Comparison of ENCODE assay signal across 10 mouse cellular contexts in genomic region chr4:57451896-57452295, GRCm38 (mm10). TPM values are rescaled to one million over a fixed set of nuclear protein-coding genes. Genes with fewer than 3 reads are reported as not detected.
DNase-seq lines count a peak whose midpoint lies in the region; ATAC-seq and TF ChIP-seq lines count a peak whose summit lies in the region.
"Had no signal": no experiment of that assay in that cellular context is flagged by ENCODE, and none has a peak within 500 bp of the region (broad histone marks: within the 10 kb centered on the region; RNA-seq: fewer than 3 reads in every experiment).

No protein-coding gene starts in this region.

- in situ Hi-C loops in CH12.LX (cut with MboI; ENCODE audit: low pct_ligation_motif_present, low pct_unique_long_range_greater_than_20kb, low sequenced_read_pairs): loop anchor here (25.0 kb wide), 1 partner anchor 160 kb away; no protein-coding TSS in a partner anchor

- TF ChIP-seq CTCF in CH12.LX (conservative IDR thresholded peaks at IDR 0.05 in 1 of 2, IDR thresholded peaks at IDR 0.05 in 1 of 2; ENCODE audit: low read depth in 2 of 2, low read length in 2 of 2): peak; percentile 67 to 77
- TF ChIP-seq CTCF in bone marrow, adult 2 months (IDR thresholded peaks at IDR 0.05; ENCODE audit: control insufficient read depth, insufficient read depth, low read length): peak; percentile 23; the same call in 1 of the 2 replicates

- TF ChIP-seq EP300 in CH12.LX (IDR thresholded peaks at IDR 0.05; ENCODE audit: low read length): no peak

- H3K27me3 ChIP-seq in kidney, embryonic 14.5 days (ENCODE audit: control insufficient read depth, insufficient read depth, low read length): no peaks in the 10 kb centered on the region
- H3K27me3 ChIP-seq in CH12.LX (replicated peaks): no peaks in the 10 kb centered on the region
- no peaks in the 10 kb centered on the region for H3K27me3 ChIP-seq in embryonic facial prominence, embryonic 15.5 days
- no peaks in the 10 kb centered on the region for H3K27me3 ChIP-seq in kidney, embryonic 16.5 days (ENCODE audit: insufficient read depth, low read length)
- no peaks in the 10 kb centered on the region for H3K27me3 ChIP-seq in midbrain, embryonic 14.5 days (ENCODE audit: control insufficient read depth, insufficient read depth, low read length)
- H3K27me3 ChIP-seq: embryonic facial prominence, embryonic 13.5 days; midbrain, embryonic 12.5 days had no signal

- no peaks in the 10 kb centered on the region for H3K79me2 ChIP-seq in CH12.LX (replicated peaks; ENCODE audit: control insufficient read depth, extremely low read depth, insufficient read depth, poor library complexity, severe bottlenecking)

- no peak for TF ChIP-seq POLR2A in CH12.LX (IDR thresholded peaks at IDR 0.05; ENCODE audit: low read depth, low read length)
- no peak for TF ChIP-seq POLR2A in bone marrow, adult 2 months (IDR thresholded peaks at IDR 0.05; ENCODE audit: borderline replicate concordance, control insufficient read depth, low read depth, low read length)

- dilution Hi-C loops in CH12.LX (cut with MboI; ENCODE audit: extremely low pct_ligation_motif_present, extremely low pct_unique_long_range_greater_than_20kb, low sequenced_read_pairs): no loop called here

- no peak overlapping the region for H3K4me3 ChIP-seq in kidney, embryonic 14.5 days (ENCODE audit: low read length)
- no peak overlapping the region for H3K4me3 ChIP-seq in CH12.LX (replicated peaks in 1 of 3; ENCODE audit: low read depth in 2 of 3, low read length in 2 of 3, poor library complexity in 1 of 3)
- no peak overlapping the region for H3K4me3 ChIP-seq in bone marrow, adult 2 months (replicated peaks; ENCODE audit: control insufficient read depth, low read depth, low read length)
- H3K4me3 ChIP-seq in embryonic facial prominence, embryonic 15.5 days (replicated peaks): no peak overlapping the region
- H3K4me3 ChIP-seq in kidney, embryonic 16.5 days (ENCODE audit: low read length): no peak overlapping the region
- H3K4me3 ChIP-seq in midbrain, embryonic 14.5 days (replicated peaks; ENCODE audit: low read depth, low read length): no peak overlapping the region
- H3K4me3 ChIP-seq: embryonic facial prominence, embryonic 13.5 days; midbrain, embryonic 12.5 days had no signal

- no peak for ATAC-seq in kidney, embryonic 14.5 days (ENCODE audit: low FRiP score, low TSS enrichment)
- peak; percentile 51; the same call in 1 of the 2 replicates for ATAC-seq in embryonic facial prominence, embryonic 15.5 days (ENCODE audit: insufficient number of reproducible peaks, low FRiP score, low TSS enrichment, low read depth)
- peak; percentile 31; the same call in 1 of the 2 replicates for ATAC-seq in kidney, embryonic 16.5 days (ENCODE audit: low FRiP score, low TSS enrichment)
- ATAC-seq in midbrain, embryonic 14.5 days (ENCODE audit: low FRiP score, low TSS enrichment): no peak

- no peaks in the 10 kb centered on the region for H3K36me3 ChIP-seq in kidney, embryonic 14.5 days (ENCODE audit: control insufficient read depth, insufficient read depth, low read length)
- H3K36me3 ChIP-seq in CH12.LX (replicated peaks in 1 of 2; ENCODE audit: control insufficient read depth in 1 of 2, insufficient read depth in 1 of 2, low read length in 1 of 2): no peaks in the 10 kb centered on the region
- no peaks in the 10 kb centered on the region for H3K36me3 ChIP-seq in embryonic facial prominence, embryonic 15.5 days
- H3K36me3 ChIP-seq in kidney, embryonic 16.5 days (ENCODE audit: insufficient read depth, low read length): no peaks in the 10 kb centered on the region
- H3K36me3 ChIP-seq in midbrain, embryonic 14.5 days (ENCODE audit: control insufficient read depth, insufficient read depth, low read length): no peaks in the 10 kb centered on the region
- H3K36me3 ChIP-seq: embryonic facial prominence, embryonic 13.5 days; midbrain, embryonic 12.5 days had no signal

- no peak overlapping the region for H3K9ac ChIP-seq in kidney, embryonic 14.5 days (ENCODE audit: low read depth, low read length)
- no peak overlapping the region for H3K9ac ChIP-seq in CH12.LX (ENCODE audit: insufficient read depth, low read depth)
- H3K9ac ChIP-seq in embryonic facial prominence, embryonic 15.5 days: no peak overlapping the region
- H3K9ac ChIP-seq in kidney, embryonic 16.5 days (replicated peaks; ENCODE audit: low read length): no peak overlapping the region
- no peak overlapping the region for H3K9ac ChIP-seq in midbrain, embryonic 14.5 days (replicated peaks; ENCODE audit: low read length)
- H3K9ac ChIP-seq: embryonic facial prominence, embryonic 13.5 days; midbrain, embryonic 12.5 days had no signal

- DNase-seq in kidney, adult 18-20 months: peak; percentile 28
- peak; percentile 64 for DNase-seq in CH12.LX (ENCODE audit: extremely low read depth)
- peak; percentile 81 for DNase-seq in midbrain, embryonic 14.5 days
- DNase-seq in c-Kit-positive CD71-positive TER-119-positive erythroid progenitor cells, embryonic 14.5 days (ENCODE audit: low spot score): no peak

- no peaks in the 10 kb centered on the region for H3K4me1 ChIP-seq in kidney, embryonic 14.5 days (ENCODE audit: control insufficient read depth, insufficient read depth, low read length)
- H3K4me1 ChIP-seq in CH12.LX (ENCODE audit: control insufficient read depth in 1 of 2, insufficient read depth in 2 of 2): no peaks in the 10 kb centered on the region
- H3K4me1 ChIP-seq in bone marrow, adult 2 months (ENCODE audit: control insufficient read depth, insufficient read depth, low read length): no peaks in the 10 kb centered on the region
- no peaks in the 10 kb centered on the region for H3K4me1 ChIP-seq in embryonic facial prominence, embryonic 15.5 days
- H3K4me1 ChIP-seq in kidney, embryonic 16.5 days (ENCODE audit: insufficient read depth, low read length): no peaks in the 10 kb centered on the region
- no peaks in the 10 kb centered on the region for H3K4me1 ChIP-seq in midbrain, embryonic 14.5 days (ENCODE audit: control insufficient read depth, insufficient read depth, low read length)
- H3K4me1 ChIP-seq: midbrain, embryonic 12.5 days had no signal

- peak; percentile 58 for TF ChIP-seq RAD21 in CH12.LX (IDR thresholded peaks at IDR 0.05; ENCODE audit: low read depth, low read length)

- no peak overlapping the region for H3K27ac ChIP-seq in kidney, embryonic 14.5 days (ENCODE audit: low read depth, low read length)
- H3K27ac ChIP-seq in CH12.LX (ENCODE audit: insufficient read depth, low read depth): no peak overlapping the region
- H3K27ac ChIP-seq in bone marrow, adult 2 months (ENCODE audit: control insufficient read depth, insufficient read depth, low read depth, low read length, poor library complexity): no peak overlapping the region
- H3K27ac ChIP-seq in embryonic facial prominence, embryonic 15.5 days (replicated peaks): no peak overlapping the region
- H3K27ac ChIP-seq in kidney, embryonic 16.5 days (ENCODE audit: low read length): no peak overlapping the region
- no peak overlapping the region for H3K27ac ChIP-seq in midbrain, embryonic 14.5 days (replicated peaks; ENCODE audit: low read depth, low read length)
- H3K27ac ChIP-seq: embryonic facial prominence, embryonic 13.5 days; midbrain, embryonic 12.5 days had no signal

- no peak overlapping the region for H3K4me2 ChIP-seq in kidney, embryonic 14.5 days (replicated peaks; ENCODE audit: low read depth, low read length)
- no peak overlapping the region for H3K4me2 ChIP-seq in CH12.LX (ENCODE audit: insufficient read depth, low read depth, poor library complexity, severe bottlenecking)
- no peak overlapping the region for H3K4me2 ChIP-seq in embryonic facial prominence, embryonic 15.5 days (replicated peaks)
- H3K4me2 ChIP-seq in kidney, embryonic 16.5 days (replicated peaks; ENCODE audit: low read depth, low read length): no peak overlapping the region
- H3K4me2 ChIP-seq in midbrain, embryonic 14.5 days (ENCODE audit: low read length): no peak overlapping the region
- H3K4me2 ChIP-seq: embryonic facial prominence, embryonic 13.5 days; midbrain, embryonic 12.5 days had no signal

- 22% methylated on average over 3 of the region's 3 CpGs for WGBS in kidney, embryonic 14.5 days
- 36% methylated on average over 3 of the region's 3 CpGs for WGBS in bone marrow, adult 2 months
- WGBS in embryonic facial prominence, embryonic 15.5 days: 23% methylated on average over 3 of the region's 3 CpGs
- 29% methylated on average over 3 of the region's 3 CpGs for WGBS in kidney, embryonic 16.5 days
- 29% methylated on average over 3 of the region's 3 CpGs for WGBS in midbrain, embryonic 14.5 days

- no peaks in the 10 kb centered on the region for H3K9me3 ChIP-seq in kidney, embryonic 14.5 days (ENCODE audit: control insufficient read depth, low read length)
- H3K9me3 ChIP-seq in CH12.LX (replicated peaks; ENCODE audit: low read length): no peaks in the 10 kb centered on the region
- no peaks in the 10 kb centered on the region for H3K9me3 ChIP-seq in embryonic facial prominence, embryonic 15.5 days (replicated peaks)
- no peaks in the 10 kb centered on the region for H3K9me3 ChIP-seq in kidney, embryonic 16.5 days (ENCODE audit: low read length)
- H3K9me3 ChIP-seq in midbrain, embryonic 14.5 days (ENCODE audit: control insufficient read depth, low read length): no peaks in the 10 kb centered on the region
- H3K9me3 ChIP-seq: embryonic facial prominence, embryonic 13.5 days; midbrain, embryonic 12.5 days had no signal

TF ChIP-seq in CH12.LX, 34 proteins besides CTCF, POLR2A, EP300 and RAD21:
- TF ChIP-seq TCF12 (IDR thresholded peaks at IDR 0.05; ENCODE audit: low read depth, low read length) (no peak), SMC3 (IDR thresholded peaks at IDR 0.05; ENCODE audit: low read depth, low read length) (peak; percentile 66), MAX (IDR thresholded peaks at IDR 0.05; ENCODE audit: low read length) (no peak)
TF ChIP-seq in CH12.LX: peak in this region for 1.

RNA-seq across cellular contexts. Expression of gene Palm2, which starts 17.8 kb away (rescaled TPM):
- 0.54 and 0.58 TPM in 2 replicates for polyA plus RNA-seq in kidney, embryonic 14.5 days (2014; fragmentation: Nextera tagmentation; extraction: Ambion mirVana)
- total RNA-seq in CH12.LX (2012; rRNA removed) (0.04 TPM in 1 of 2 replicates, not detected in the other), CH12.LX (2014; rRNA removed) (not detected in 2 replicates)
- not detected in 2 replicates for polyA plus RNA-seq in CH12.LX (2012; ENCODE audit: insufficient read length, low read depth)
- 1.3 TPM in 1 of 2 replicates, not detected in the other for polyA plus RNA-seq in bone marrow, adult 2 months (2011; ENCODE audit: insufficient read depth, insufficient read length, low replicate concordance, missing spikeins)
- polyA plus RNA-seq in embryonic facial prominence, embryonic 15.5 days (2015; fragmentation: Nextera tagmentation; extraction: Ambion mirVana): 7.4 and 7.7 TPM in 2 replicates
- 1.6 TPM in 2 replicates for polyA plus RNA-seq in kidney, embryonic 16.5 days (2015; fragmentation: Nextera tagmentation; extraction: Ambion mirVana)
- polyA plus RNA-seq in midbrain, embryonic 14.5 days (2014; fragmentation: Nextera tagmentation; extraction: Ambion mirVana): 10.2 and 12.9 TPM in 2 replicates

Comparison
In these comparisons a context has a peak if more than half of its experiments do, and no peak if none do; other contexts are left out.
1. ATAC-seq: peak in embryonic facial prominence, embryonic 15.5 days (single experiment) and kidney, embryonic 16.5 days (single experiment); none in kidney, embryonic 14.5 days (single experiment) and midbrain, embryonic 14.5 days (single experiment).